Mouse (Mus musculus): ENCODE measurements at regions not wholly inside any gene's neighbourhood (a gene's known extent, or its start where the extent isn't known, plus 50 kb on each side); places are given as distances from the start of the nearest gene placed in this dataset.

GRCm38 (mm10) chr13:70210158-70210557 is 408.0 kb downstream of the Med10 start:
- no peaks in the 10 kb centered on the region for H3K36me3 ChIP-seq (ENCODE audit: control insufficient read depth, insufficient read depth, low read length)
- 71% methylated on average over 3 of the region's 3 CpGs for WGBS
- H3K4me2 ChIP-seq (ENCODE audit: low read depth, low read length), result no peak overlapping the region
- H3K27ac ChIP-seq (replicated peaks; ENCODE audit: low read depth, low read length), result no peak overlapping the region
- no peak overlapping the region for H3K9ac ChIP-seq (ENCODE audit: low read depth, low read length)
- no peaks in the 10 kb centered on the region for H3K27me3 ChIP-seq (replicated peaks; ENCODE audit: control insufficient read depth, insufficient read depth, low read length)
- 0 out of 2 replicates have a peak, but pooled peaks cover under 1% of the 10 kb centered on the region for H3K4me1 ChIP-seq (ENCODE audit: control insufficient read depth, insufficient read depth, low read length)
- no peak for ATAC-seq (ENCODE audit: low read depth)
- H3K9me3 ChIP-seq (ENCODE audit: control insufficient read depth, low read length), result no peaks in the 10 kb centered on the region
- no peak for DNase-seq (ENCODE audit: low spot score)
- H3K4me3 ChIP-seq (ENCODE audit: low read depth, low read length), result no peak overlapping the region

DNA sequence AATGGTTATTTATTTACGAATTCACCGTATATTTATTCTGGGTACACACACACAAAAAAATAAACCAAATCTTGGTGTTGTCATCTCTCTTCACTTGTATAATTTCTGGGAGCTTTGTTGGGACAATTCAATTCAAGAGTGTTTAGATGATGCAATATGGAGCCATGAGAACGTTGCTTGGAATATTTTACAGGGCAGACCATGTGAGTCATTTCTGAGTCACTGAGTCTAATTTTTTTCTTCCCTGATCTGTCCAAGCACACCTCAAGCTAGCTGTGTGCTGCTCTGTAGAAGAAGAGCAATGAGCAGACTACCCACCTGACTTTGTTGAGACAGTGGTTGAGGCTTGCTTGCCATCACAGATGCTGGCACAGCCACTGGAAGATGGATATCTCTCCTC is 410.8 kb downstream of the Med10 start:
- ATAC-seq (ENCODE audit: low read depth) (no peak), DNase-seq (ENCODE audit: low spot score) (no peak)
- Histone ChIP-seq H3K9me3 (ENCODE audit: control insufficient read depth, low read length) (no peaks in the 10 kb centered on the region), H3K4me2 (ENCODE audit: low read depth, low read length) (no peak overlapping the region), H3K27me3 (replicated peaks; ENCODE audit: control insufficient read depth, insufficient read depth, low read length) (no peaks in the 10 kb centered on the region), H3K9ac (ENCODE audit: low read depth, low read length) (no peak overlapping the region), H3K4me1 (ENCODE audit: control insufficient read depth, insufficient read depth, low read length) (no peaks in the 10 kb centered on the region), H3K27ac (replicated peaks; ENCODE audit: low read depth, low read length) (no peak overlapping the region), H3K36me3 (ENCODE audit: control insufficient read depth, insufficient read depth, low read length) (no peaks in the 10 kb centered on the region), H3K4me3 (ENCODE audit: low read depth, low read length) (no peak overlapping the region)
- WGBS, result 88% methylated on average over 3 of the region's 3 CpGs

DNA sequence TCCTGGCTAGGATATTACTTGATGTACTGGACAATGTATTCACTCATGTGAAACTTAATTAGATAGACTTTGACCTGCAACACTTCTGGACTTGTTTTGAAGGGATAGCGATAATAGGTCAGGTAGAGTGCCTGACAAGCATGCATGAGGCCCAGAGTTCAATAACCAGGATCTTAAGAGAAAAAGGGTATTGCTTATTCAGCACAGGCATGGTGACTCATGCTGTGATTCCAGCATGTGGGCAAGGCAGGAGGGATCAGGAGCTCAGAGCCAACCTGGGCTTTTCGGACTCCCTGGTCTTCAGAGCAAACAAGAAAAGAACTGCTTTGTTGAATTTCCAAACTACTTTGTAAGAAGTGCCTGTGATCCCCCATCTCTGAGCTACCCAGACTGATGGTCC is 411.4 kb downstream of the Med10 start:
- no peaks in the 10 kb centered on the region for H3K36me3 ChIP-seq (ENCODE audit: control insufficient read depth, insufficient read depth, low read length)
- ATAC-seq (ENCODE audit: low read depth), result no peak
- H3K27ac ChIP-seq (replicated peaks; ENCODE audit: low read depth, low read length), result no peak overlapping the region
- WGBS, result 64% methylated on average over 2 of the region's 2 CpGs
- H3K27me3 ChIP-seq (replicated peaks; ENCODE audit: control insufficient read depth, insufficient read depth, low read length), result no peaks in the 10 kb centered on the region
- DNase-seq (ENCODE audit: low spot score), result no peak
- H3K4me3 ChIP-seq (ENCODE audit: low read depth, low read length), result no peak overlapping the region
- no peak overlapping the region for H3K4me2 ChIP-seq (ENCODE audit: low read depth, low read length)
- H3K4me1 ChIP-seq (ENCODE audit: control insufficient read depth, insufficient read depth, low read length), result no peaks in the 10 kb centered on the region
- H3K9me3 ChIP-seq (ENCODE audit: control insufficient read depth, low read length), result no peaks in the 10 kb centered on the region
- no peak overlapping the region for H3K9ac ChIP-seq (ENCODE audit: low read depth, low read length)

- Histone ChIP-seq H3K36me3 (ENCODE audit: control insufficient read depth, insufficient read depth, low read length) (no peaks in the 10 kb centered on the region), H3K4me1 (ENCODE audit: control insufficient read depth, insufficient read depth, low read length) (no peaks in the 10 kb centered on the region), H3K4me2 (ENCODE audit: low read depth, low read length) (no peak overlapping the region), H3K9ac (ENCODE audit: low read depth, low read length) (no peak overlapping the region), H3K4me3 (ENCODE audit: low read depth, low read length) (no peak overlapping the region), H3K9me3 (ENCODE audit: control insufficient read depth, low read length) (no peaks in the 10 kb centered on the region), H3K27me3 (replicated peaks; ENCODE audit: control insufficient read depth, insufficient read depth, low read length) (no peaks in the 10 kb centered on the region), H3K27ac (replicated peaks; ENCODE audit: low read depth, low read length) (no peak overlapping the region)
- no peak for ATAC-seq (ENCODE audit: low read depth)
- no peak for DNase-seq (ENCODE audit: low spot score)
- 64% methylated on average over 10 of the region's 10 CpGs for WGBS
Measured at GRCm38 (mm10) chr13:70214022-70214654, 411.9 kb downstream of the Med10 start.

DNA sequence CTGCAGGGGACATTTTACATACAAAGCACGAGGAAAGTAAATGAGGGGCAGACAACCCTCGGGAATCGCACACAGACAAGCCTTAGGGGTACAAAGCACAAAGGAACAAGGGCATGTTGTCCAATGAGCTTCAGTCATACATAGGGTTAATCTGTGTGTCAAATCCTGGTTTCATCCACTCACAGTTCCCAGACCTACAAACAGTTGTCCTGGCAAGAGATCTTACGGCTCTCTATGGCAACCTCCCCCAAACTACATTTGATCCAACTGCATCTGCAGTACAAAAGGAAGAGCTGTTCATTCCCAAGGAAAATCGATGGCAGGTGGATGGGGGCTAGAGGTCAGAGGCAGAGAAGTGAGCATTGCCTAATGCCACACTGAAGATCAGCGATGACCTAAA is 413.9 kb downstream of the Med10 start:
- Histone ChIP-seq H3K27me3 (replicated peaks; ENCODE audit: control insufficient read depth, insufficient read depth, low read length) (no peaks in the 10 kb centered on the region), H3K9ac (ENCODE audit: low read depth, low read length) (no peak overlapping the region), H3K9me3 (ENCODE audit: control insufficient read depth, low read length) (no peaks in the 10 kb centered on the region), H3K4me3 (ENCODE audit: low read depth, low read length) (no peak overlapping the region), H3K36me3 (ENCODE audit: control insufficient read depth, insufficient read depth, low read length) (no peaks in the 10 kb centered on the region), H3K4me2 (ENCODE audit: low read depth, low read length) (no peak overlapping the region), H3K4me1 (ENCODE audit: control insufficient read depth, insufficient read depth, low read length) (no peaks in the 10 kb centered on the region), H3K27ac (replicated peaks; ENCODE audit: low read depth, low read length) (no peak overlapping the region)
- DNase-seq (ENCODE audit: low spot score) (peak; percentile 24), ATAC-seq (ENCODE audit: low read depth) (no peak)
- WGBS, result 58% methylated on average over 6 of the region's 6 CpGs

DNA sequence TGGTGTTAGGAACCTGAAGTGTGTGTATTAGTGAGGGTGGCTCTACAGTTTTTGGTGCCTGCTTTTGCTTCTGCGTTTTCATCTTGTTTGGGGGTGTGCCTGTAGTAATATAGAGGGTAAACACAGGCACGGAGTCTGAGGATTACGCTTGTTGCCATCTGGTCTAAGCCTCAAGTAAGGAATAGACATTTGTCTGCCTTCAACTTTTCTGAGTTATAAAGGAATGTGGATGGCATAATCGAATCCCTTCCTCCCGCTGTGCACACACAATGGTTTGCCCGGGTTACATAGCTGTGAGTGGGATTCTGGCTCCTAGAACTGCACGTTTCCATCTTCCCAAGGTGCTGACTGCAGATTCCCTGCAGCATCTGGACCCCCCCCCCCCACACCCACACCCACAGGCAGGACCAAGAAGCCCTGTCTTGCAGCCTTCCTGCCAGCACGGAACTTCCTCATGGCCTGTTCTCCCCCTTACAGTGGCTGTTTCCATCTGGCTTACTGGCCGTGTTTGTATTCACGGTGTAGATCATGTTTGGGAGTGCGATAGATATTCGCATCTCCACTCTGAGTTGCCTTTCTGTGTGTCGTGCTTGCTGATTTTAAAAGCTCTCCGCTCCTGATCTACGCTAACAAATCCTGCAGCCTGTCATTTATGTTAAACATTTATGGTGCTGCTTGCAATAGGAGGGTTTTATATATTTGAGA is 415.4 kb downstream of the Med10 start:
- Histone ChIP-seq H3K9ac (ENCODE audit: low read depth, low read length) (no peak overlapping the region), H3K4me2 (ENCODE audit: low read depth, low read length) (no peak overlapping the region), H3K4me1 (ENCODE audit: control insufficient read depth, insufficient read depth, low read length) (no peaks in the 10 kb centered on the region), H3K4me3 (ENCODE audit: low read depth, low read length) (no peak overlapping the region), H3K27ac (replicated peaks; ENCODE audit: low read depth, low read length) (no peak overlapping the region), H3K27me3 (replicated peaks; ENCODE audit: control insufficient read depth, insufficient read depth, low read length) (no peaks in the 10 kb centered on the region), H3K9me3 (ENCODE audit: control insufficient read depth, low read length) (no peaks in the 10 kb centered on the region), H3K36me3 (ENCODE audit: control insufficient read depth, insufficient read depth, low read length) (no peaks in the 10 kb centered on the region)
- ATAC-seq (ENCODE audit: low read depth), result no peak
- no peak for DNase-seq (ENCODE audit: low spot score)
- 56% methylated on average over 15 of the region's 15 CpGs for WGBS

GRCm38 (mm10) chr13:70223485-70223884 is 413.9 kb downstream of the Ice1 start:
- Histone ChIP-seq H3K27me3 (replicated peaks; ENCODE audit: control insufficient read depth, insufficient read depth, low read length) (no peaks in the 10 kb centered on the region), H3K4me3 (ENCODE audit: low read depth, low read length) (no peak overlapping the region), H3K9ac (ENCODE audit: low read depth, low read length) (no peak overlapping the region), H3K27ac (replicated peaks; ENCODE audit: low read depth, low read length) (no peak overlapping the region), H3K36me3 (ENCODE audit: control insufficient read depth, insufficient read depth, low read length) (no peaks in the 10 kb centered on the region), H3K4me2 (ENCODE audit: low read depth, low read length) (no peak overlapping the region), H3K4me1 (ENCODE audit: control insufficient read depth, insufficient read depth, low read length) (no peaks in the 10 kb centered on the region), H3K9me3 (ENCODE audit: control insufficient read depth, low read length) (no peaks in the 10 kb centered on the region)
- DNase-seq (ENCODE audit: low spot score), result no peak
- no peak for ATAC-seq (ENCODE audit: low read depth)
- WGBS, result 91% methylated on average over 5 of the region's 5 CpGs

- 74% methylated on average over 6 of the region's 6 CpGs for WGBS
- no peak overlapping the region for H3K9ac ChIP-seq (ENCODE audit: low read depth, low read length)
Measured at GRCm38 (mm10) chr13:70227167-70227566, 410.3 kb downstream of the Ice1 start.

More at GRCm38 (mm10) chr13:70227167-70227566, 410.3 kb downstream of the Ice1 start:
- Histone ChIP-seq H3K4me1 (ENCODE audit: control insufficient read depth, insufficient read depth, low read length) (no peaks in the 10 kb centered on the region), H3K27ac (replicated peaks; ENCODE audit: low read depth, low read length) (no peak overlapping the region), H3K9me3 (ENCODE audit: control insufficient read depth, low read length) (no peaks in the 10 kb centered on the region), H3K27me3 (replicated peaks; ENCODE audit: control insufficient read depth, insufficient read depth, low read length) (no peaks in the 10 kb centered on the region), H3K4me2 (ENCODE audit: low read depth, low read length) (no peak overlapping the region), H3K4me3 (ENCODE audit: low read depth, low read length) (no peak overlapping the region), H3K36me3 (ENCODE audit: control insufficient read depth, insufficient read depth, low read length) (no peaks in the 10 kb centered on the region)
- ATAC-seq (ENCODE audit: low read depth), result no peak
- no peak for DNase-seq (ENCODE audit: low spot score)

All from embryonic facial prominence, embryonic 14.5 days (tissue).